Mouse (Mus musculus) frontal cortex, postnatal 36 days (tissue): Measurements from ENCODE around the gene Msl2.

Experiments
- DNase-seq, 2 experiments: peaks; one replicate each; pipeline ENCODE4 v3.0.0; 2022; ENCODE audit warnings: low spot score in 2 of 2

The Msl2 gene

DNA sequence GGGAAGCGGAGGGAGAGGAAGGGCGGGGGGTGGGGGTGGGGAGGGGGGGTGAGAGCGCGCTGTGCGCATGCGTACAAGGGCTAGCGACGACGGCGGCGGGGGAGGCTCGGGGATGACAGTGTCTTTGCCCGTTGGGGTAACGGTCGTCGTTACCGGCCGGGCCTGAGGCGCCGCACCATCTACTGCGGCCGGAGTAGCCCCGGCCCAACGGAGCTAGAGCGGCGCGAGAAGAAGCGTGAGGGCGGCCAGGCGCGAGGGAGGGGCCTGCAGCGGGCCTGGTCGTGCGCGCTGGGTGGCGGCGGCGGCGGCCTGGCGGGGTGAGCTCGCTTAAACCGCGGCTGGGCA lies at the start of gene Msl2:
TSS of gene Msl2 (plus strand) at position 115 of the 345 bp plus-strand sequence.
- no peak for DNase-seq

DNA sequence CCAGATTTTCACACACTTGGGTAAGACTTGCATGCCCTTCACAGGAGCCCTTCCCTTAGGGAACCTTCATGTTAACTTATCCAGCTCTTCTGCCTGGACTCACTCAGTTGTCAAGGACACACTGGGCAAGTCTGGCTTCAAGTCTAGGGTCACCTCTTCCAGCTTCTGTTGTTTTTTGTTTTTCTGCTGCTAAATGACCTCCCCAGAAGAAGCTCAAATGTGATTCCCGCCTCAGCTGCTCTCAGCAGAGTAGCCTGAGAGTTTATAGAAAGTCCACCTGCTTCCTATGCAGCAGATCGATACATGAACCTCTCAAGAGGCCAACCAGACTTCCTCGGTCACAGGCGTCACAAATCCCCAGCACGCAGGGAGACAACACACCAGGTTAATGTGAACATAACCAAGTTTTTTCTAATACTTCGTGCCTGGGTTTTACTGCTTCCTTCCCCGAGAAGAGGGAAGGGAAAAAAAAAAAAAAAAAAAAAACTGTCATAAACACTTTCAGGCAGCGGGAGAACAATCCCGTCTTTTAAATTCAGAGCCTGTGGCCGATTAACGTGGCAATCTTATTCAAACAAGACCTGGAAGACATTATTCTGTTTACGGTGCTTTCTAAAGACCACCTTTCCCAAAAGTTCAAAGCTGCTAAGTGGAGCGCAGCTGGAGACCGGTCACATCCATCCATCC lies 40.0 kb upstream of the Msl2 start:
- no peak for DNase-seq

DNA sequence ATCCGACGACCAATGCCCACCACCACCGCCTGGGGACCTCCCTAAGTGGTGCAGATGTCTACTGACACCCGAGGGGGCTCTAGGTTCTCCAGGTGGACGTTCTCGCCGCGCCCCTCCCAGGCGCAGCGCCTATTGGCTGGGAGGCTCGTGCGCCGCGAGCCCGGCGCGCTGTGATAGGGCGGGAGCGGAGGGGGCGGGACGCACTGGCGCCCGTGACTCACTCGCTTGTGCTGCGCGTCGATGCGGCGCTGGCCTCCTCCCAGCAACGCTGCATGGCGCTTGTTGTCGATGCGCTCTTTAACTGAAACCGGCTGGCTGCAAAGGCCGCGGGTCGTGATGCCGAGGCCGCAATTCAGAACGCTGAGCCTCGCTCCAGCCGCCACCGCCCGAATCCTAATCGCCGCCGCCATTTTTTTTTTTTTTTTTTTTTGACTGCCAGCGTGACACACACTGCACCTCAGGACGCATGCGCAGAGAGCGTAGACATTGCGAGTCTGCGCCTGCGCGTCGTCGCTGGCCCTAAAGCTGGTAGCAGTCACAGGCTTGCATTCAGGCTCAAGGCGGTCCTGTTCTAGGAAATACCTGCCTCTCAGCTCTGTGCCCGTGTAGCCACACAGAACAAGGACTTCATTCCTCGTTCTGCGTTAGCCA lies 39.3 kb upstream of the Msl2 start, which contains the start of gene Pccb:
TSS of gene Pccb (minus strand) at position 451 of the 651 bp plus-strand sequence.
- peak; percentile 93 to 97 for DNase-seq

DNA sequence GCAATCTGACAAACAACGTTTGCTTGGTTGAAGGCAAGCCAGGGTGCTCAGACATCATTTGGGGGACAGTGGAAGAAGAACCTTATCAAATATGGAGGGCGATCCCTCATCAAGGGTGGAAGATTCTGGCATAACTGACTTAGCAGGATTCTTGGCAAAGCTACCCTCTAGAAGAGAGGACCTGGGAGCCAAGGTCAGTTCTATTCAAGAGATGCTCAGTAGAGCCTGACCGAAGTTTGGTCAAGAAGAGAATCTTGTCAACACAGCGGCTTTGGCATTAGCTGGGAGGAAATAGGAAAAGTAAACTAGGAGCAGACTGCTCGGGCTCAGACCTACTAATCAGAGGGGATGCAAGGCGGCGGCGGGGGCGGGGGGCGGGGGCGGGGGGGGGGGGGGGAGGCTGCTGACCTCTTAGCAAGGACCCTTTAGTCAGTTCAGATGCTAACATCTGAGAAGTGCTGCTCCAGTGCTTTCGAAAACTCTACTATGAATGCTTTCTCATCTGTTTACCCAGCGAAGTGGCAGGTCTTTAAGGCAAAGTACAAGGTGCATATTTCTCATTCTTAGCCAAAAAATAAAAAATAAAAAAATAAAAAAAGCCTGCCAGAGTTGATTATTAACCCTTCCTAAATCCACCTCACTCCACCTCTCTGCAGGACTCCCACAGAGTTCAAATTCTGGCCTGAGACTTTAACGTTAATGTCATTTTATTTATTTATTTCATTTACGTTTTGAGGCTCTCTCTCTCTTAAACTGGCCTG lies 37.9 kb upstream of the Msl2 start:
- DNase-seq: no peak

DNA sequence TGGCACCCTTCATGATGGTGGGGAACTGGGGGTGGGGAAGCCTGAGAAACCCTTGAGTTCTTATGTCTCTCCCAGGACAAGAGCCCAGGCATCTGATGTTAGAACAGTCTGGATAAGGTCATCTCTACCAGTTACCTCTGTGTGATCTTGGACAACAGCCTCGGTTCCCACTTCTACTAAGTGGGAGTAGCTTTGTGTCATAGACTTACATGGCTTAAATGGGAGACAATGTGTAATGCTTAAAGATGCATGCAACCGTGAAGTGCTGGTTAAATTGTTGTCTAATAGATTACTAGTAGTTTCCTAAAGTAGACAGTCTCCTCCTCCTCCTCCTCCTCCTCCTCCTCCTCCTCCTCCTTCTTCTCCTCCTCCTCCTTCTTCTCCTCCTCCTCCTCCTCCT lies 37.0 kb upstream of the Msl2 start:
- DNase-seq: no peak

DNA sequence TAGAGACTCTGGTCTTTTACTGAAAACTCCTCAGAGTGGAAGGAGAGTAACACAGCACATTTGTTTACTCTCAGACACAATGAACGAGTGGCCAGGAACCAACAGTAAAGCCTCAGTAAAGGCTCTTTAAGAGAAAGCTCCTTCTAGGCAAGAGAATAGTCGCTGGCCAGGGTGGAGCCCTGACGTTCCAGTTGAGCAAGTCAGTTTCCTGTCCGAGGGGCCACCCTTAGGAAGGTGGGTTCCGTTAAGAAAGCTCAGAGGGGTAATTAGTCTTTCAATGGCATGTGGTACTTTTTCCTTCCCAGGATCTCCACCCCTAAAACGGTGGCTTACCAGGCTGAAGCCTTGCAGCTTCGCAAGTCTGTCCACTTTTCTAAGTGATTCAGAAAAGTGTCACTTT lies 36.5 kb upstream of the Msl2 start:
- no peak for DNase-seq

DNA sequence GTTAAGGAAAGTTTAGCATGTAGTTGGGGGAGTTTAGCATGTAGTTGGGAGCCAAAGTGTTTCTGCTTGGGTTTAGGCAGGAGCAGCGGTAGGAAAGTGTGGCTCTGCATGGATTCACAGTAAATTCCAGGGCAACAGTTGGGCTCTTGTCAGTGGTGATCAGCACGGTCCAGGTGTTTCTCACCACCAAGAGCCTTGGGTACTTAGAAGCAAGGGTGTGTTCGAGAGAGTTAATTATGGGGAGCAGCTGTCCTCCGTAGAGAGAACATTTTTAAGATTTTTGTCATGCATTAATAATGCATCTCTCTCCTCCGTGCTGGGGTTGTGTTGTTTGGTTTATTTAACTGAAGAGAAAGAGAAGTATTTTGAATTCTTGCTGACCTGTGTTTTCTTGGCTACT lies 35.3 kb upstream of the Msl2 start:
- DNase-seq: no peak

DNA sequence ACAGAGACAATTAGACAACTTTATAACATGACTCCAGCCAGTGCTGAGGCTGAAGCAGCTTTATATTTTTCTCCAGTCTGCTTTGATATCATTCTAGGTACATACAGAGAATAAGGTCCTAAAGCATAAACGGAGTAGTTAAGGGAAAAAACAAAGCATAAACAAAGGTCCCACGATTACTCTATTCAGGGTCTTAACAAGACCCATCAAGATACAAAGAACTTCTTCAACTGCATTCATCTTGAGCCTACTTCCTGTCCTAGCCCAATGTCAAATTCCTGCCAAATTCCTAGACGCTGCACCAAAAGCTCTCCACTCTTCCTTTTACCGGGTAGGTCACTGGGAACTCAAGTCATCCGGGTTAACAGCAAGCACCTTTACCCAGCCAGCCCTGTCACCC lies 32.4 kb upstream of the Msl2 start:
- no peak for DNase-seq

DNA sequence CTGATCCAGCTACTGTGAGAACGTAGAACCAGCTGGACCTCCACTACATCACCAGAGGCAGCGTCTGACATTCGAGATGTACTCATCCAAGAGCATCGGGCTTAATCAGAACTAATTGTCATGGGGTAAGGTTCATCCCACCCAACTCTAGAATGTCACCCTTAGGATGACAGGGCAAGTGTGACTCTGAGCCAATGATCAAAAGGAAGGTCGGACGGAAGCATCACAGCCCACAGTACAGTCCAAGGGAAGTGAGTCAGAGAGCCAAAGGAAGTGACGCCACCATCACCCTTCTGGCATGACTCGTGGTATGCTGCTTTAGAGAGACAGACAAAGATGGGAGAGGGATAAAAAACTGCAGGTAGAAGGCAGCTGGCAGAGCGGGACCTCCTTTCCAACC lies 31.7 kb upstream of the Msl2 start:
- DNase-seq: no peak

DNA sequence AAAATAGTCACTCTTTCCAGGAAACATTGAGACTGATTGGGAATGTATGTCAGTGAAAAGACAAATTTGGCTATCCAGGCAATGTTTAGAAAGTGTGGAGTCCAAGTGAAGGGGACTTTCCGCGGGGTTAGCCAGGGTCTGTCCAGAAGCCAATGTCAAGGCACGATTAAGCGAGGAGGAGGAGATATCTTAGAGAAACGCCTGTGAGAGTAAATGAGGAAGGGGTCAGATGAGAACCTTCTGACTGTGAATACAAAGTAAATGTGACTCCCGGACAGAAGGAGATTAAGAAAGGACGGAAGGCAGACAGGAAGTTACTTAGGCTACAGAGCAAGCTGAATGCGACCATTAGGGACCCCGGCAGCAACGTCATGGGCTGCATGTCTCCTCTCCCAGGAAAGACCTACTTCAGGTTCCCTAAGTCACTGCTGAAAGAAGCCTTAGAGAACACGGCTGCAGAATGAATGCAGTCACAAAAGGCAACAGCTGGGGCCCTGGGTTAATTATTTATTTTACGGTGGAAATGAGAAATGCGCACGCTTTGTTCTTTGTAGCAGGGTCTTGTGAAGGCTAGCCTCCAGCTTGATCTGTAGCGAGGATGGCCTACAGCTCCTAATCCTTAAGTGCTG lies 28.1 kb upstream of the Msl2 start:
- no peak for DNase-seq

DNA sequence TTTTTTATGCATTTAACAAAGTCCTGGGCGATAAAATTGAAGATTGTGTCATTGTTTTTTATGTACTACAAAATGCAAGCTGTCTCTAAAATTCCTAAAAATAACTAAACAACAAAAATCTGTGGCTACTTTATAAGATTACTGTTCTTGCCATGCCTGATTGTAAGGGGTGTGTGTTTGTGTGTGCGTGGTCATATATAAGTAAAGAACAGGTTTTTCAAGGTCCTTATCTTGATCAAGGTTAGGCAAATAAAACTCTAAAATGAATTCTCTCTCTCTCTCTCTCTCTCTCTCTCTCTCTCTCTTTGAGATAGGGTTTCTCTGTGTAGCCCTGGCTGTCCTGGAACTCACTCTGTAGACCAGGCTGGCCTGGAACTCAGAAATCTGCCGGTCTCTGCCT lies 21.9 kb upstream of the Msl2 start:
- no peak for DNase-seq

DNA sequence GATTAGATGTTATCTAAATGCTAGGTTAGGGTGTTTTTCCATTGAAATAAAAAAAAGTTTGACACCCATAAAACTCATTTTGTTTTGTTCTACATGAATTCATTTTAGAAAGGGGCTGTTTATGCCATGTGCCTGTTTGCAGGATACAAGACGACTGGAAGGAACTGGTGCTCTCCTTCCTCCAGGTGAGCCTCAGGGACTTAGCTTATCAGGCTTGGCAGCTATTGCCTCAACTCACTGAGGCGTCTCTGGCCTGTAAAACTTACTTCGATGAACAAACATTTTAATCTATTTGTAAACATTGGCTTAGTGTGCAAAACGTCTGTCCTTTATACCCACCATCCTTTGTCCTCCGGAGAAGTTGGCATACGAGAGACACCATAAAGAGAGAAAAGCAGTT lies 21.2 kb upstream of the Msl2 start:
- no peak for DNase-seq

DNA sequence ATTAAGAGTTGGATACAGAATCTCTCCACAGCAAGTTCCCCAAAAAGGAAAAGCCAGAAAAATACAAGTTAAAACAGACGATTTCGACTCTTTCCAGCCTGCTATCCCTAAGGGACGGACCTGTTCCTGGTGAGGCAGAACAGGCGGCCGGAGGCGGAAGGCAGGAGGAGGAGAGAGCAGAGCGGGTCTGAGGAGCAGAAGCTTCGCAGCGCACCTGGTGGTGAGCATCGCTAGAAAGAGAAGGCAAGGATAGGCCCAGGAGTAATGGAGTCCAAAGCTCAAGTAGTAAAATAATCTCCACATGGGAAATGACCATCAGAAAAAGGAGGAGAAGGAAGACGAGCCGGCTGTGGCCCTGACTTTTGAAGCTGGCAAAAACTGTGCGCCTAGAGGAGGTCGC lies 20.6 kb upstream of the Msl2 start:
- DNase-seq: no peak

DNA sequence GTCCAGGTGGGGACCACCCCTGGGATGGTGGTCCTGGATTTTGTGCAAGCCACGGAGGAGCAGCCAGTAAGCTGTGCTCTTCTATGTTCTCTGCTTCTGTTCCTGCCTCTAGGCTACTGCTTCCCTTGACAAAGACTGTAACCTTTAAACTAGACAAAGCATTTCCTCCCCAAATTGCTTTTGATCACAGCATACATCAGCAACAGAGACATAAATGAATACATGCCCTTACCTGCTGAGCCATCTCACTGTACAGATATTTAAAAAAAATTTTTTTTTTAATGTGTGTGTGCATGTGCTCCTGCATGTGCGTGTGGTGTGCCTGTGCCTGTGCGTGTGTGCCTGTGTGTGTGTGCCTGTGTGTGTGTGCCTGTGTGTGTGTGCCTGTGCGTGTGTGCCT lies 16.7 kb upstream of the Msl2 start:
- DNase-seq: no peak

DNA sequence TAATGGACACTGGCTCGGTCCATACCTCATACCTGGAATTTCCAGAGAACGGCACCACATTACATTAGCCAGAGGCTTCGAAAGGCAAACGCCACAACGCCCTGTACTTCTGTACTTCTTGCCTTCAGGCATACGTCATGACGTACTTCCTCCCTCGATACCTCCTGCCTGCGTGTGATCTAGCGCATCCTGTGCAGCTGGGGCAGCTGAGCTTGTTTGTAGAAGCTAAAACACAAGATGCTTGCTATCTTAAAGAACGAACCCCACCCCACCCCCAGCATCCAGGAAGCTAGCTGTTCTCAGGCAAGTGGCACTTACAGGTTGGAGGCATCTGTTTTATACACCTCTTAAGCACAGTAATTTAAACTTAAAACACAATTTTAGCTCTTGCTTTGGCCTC lies 12.9 kb upstream of the Msl2 start:
- DNase-seq: no peak

DNA sequence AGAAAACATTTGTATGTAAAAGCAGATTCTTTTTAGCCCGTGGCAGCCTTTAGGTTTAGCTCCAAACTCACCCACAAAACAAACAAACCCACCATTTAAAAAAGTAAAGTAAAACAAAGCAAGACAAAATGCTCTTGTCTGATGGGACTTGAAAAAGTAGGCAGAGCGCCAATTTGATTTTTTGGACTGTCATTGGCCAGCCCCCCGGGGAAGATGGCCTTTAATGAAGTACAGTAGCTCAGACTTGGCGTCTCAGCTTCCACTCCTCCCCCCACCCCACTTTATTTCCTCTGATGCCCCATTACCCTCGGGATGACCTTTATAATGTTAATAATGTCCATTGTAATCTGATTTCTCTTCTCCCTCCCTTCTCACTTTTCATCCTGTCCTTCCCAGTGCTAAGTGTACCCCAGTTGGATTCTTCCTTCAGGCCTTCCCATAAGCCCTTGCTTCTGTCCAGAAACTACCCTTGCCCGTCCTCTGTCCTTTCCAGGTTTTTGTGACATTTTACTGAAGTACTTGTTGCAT lies 11.6 kb upstream of the Msl2 start:
- no peak for DNase-seq

DNA sequence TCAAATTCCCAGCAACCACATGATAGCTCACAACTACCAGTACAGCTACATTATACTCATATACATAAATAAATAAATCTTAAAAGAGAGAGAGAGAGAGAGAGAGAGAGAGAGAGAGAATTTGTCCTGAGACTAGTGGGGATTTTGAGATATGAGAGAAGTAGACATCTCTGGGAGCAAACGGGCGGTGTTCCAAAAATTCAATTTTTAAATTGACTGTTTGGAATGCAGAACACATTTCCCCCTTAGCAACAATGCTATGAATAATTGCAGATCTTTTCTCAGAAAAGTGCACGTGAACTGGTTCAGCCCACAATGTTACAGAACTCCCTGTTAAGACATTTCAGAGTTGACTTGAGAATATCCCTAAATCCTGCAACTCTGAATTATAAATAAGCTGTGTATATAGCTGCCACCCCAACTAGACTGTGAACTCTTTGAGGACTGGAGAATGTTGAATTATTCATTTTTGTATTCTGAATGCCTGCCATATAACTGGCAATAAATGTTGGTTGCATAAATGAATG lies 8.8 kb upstream of the Msl2 start:
- peak in 1 of 2 experiments; percentile 57 for DNase-seq

DNA sequence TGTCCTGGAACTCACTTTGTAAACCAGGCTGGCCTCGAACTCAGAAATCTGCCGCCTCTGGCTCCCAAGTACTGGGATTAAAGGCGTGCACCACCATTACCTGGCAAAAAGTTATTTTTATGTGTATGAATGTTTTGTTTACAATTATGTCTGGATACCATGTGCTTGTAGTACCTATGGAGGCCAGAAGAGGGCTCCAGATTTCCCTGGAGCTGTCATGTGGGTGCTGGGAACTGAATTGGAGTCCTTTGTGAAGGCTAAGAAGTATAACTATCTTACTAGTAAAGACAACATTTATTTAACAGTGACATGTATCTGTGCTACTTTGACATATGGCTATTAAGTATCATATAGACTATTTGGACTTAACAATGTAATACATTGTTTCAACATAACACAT lies 4.1 kb upstream of the Msl2 start:
- DNase-seq: no peak

DNA sequence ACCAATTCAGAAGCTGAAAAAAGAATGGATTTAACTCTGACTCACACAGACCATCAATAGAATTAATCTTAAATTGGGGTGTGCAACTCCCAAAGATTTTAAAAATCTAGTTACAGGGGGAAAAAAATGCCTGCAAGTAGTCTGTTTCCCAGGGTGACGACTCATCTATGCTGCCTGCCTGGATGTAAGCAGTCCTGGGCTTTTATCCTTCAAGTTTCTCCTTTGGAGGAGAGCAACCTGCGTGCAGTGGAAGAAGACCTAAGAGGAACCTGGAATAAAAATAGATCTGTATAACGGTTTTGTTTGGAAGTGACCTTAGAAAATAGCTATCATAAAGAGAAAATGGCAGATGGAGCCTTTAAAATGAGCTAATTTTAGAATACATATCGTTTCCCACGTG lies 1.4 kb upstream of the Msl2 start:
- DNase-seq: no peak

DNA sequence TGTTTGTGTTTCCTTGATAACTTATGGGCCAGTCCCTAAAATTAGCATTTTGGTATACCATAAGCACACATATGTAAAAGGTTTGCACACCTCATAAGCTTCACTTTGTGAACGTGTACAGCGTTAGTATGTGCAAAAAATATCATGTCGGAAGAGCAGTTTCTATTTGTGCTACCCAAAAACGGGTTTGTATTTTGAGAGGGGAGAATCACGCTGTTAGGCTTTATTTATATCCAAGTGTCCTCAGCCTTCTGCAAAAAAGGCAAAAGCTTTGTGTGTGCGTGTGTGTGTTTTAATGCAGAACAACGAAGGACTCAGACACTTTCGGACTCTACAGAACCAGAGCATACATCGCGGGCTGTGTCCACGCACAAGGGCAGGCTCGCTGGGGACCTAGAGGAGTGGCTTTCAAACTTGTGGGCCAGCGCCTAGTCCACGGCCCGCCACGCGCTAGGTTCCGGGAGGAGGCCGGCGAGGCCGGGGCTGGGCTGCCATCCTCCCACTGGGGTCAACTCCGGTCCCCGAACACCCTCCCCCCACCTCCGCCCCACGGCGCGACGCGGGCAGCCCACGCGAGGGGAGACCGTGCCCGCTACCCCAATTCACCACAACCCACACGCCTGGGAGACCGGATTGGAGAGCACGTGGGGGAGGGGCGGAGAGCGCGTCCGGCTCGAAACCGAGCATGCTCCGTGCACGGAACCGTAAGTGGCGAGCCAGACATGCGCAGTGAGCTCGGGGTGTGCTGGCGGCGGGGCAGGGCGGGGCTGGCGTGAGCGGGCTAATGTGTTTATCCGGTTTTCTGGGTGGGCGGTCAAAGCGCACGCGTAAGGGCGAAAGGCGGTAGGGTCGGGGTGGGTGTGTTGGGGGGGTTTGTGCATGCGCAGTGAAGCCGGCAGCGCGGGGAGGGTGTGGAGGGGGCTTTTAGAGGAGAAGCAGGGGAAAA lies 587 bp upstream of the Msl2 start:
- peak; percentile 98 to 99 for DNase-seq
